Mouse (Mus musculus): ENCODE data around the gene Slc7a12.

Slc7a12 gene

GRCm38 (mm10) chr3:14480397-14480796 is at the start of gene Slc7a12:
Gene Slc7a12 (plus strand): TSS chr3:14480697.
- no peak for DNase-seq (ENCODE audit: extremely low read depth, insufficient read length, low spot score)

- no peak for DNase-seq (ENCODE audit: extremely low read depth, insufficient read length, low spot score)
Observed at GRCm38 (mm10) chr3:14432381-14432780, 48.1 kb upstream of the Slc7a12 start.

DNA sequence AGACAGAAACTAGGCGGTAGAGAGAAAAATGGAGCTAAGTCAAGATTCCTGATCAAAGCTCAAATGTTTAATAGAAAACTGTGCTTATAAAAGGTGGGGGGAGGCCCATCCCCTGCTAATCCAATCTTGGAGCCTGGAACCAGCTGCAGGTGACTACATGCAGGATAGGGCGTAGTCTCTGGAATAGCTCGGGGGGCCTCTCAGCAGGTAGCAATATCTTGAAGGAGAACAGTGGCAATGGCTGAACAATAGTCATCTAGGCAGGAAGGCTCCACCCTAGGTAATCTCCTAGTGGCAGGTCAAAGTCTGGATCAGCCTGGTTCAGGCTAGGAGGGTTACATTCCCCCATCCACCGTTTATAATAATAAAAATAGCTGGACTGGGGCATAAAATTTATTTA is 34.5 kb upstream of the Slc7a12 start:
- no peak for DNase-seq (ENCODE audit: extremely low read depth, insufficient read length, low spot score)

- no peak for DNase-seq (ENCODE audit: extremely low read depth, insufficient read length, low spot score)
Observed at GRCm38 (mm10) chr3:14446691-14447090, 33.8 kb upstream of the Slc7a12 start.

All from 3134 (cell line).